Mouse (Mus musculus) adrenal gland, postnatal 0 days (tissue): ENCODE results near the gene Tmem254b. TPM values are rescaled to one million over a fixed set of nuclear protein-coding genes. Genes with fewer than 3 reads are reported as not detected.

Experiments used
- polyA plus RNA-seq: library from polyadenylated mRNA; unstranded; fragments of >200 nt; fragmentation: Nextera tagmentation; extraction: Ambion mirVana; gene quantifications from 2 replicates; pipeline ENCODE4 v1.2.1, GENCODE M21; 2015

The Tmem254b gene
- polyA plus RNA-seq: 24.7 and 25.0 TPM in 2 replicates

GRCm38 (mm10) chr14:26206926-26207247 lies at the start of gene Tmem254b:
TSS of gene Tmem254b (minus strand) at chr14:26207041.

GRCm38 (mm10) chr14:26182380-26182779 lies 24.5 kb downstream of the Tmem254b start, which contains the start of gene Plac9b:
TSS of gene Plac9b (minus strand) at chr14:26182480.

Other genes with a start within 250 kb of the Tmem254b start
- gene Duxbl1, start 228.5 kb downstream of the Tmem254b start, polyA plus RNA-seq: 0.76 and 0.97 TPM in 2 replicates
- gene Gm9780, start 164.3 kb downstream of the Tmem254b start, polyA plus RNA-seq: 99.0 and 234 TPM in 2 replicates
- 26.4 and 33.1 TPM in 2 replicates for gene Tmem254c, start 139.7 kb downstream of the Tmem254b start, polyA plus RNA-seq
- gene Cphx2, start 125.5 kb downstream of the Tmem254b start, polyA plus RNA-seq: not detected in 2 replicates
- 0.11 TPM in 1 of 2 replicates, not detected in the other for gene Cphx3, start 124.7 kb downstream of the Tmem254b start, polyA plus RNA-seq
- not detected in 2 replicates for gene Duxbl2, start 88.7 kb downstream of the Tmem254b start, polyA plus RNA-seq
- gene Plac9b, start 24.6 kb downstream of the Tmem254b start, polyA plus RNA-seq: 131 and 280 TPM in 2 replicates
- gene Duxbl3, start 50.9 kb upstream of the Tmem254b start, polyA plus RNA-seq: 0.81 and 1.5 TPM in 2 replicates